Mouse (Mus musculus) cortical plate, adult 2 months (tissue): Measurements from ENCODE around the gene Sult4a1.

Source experiments
- CTCF ChIP-seq: fragments of 200-500 bp; IDR thresholded peaks from 2 replicates; pipeline ENCODE4 v1.5.1; 2011; ENCODE audit warnings: mild to moderate bottlenecking, control low read depth, low read length; ENCODE audit not compliant: insufficient read depth; ENCODE audit errors: extremely low read depth
- POLR2A ChIP-seq: fragments of 200-500 bp; IDR thresholded peaks from 2 replicates; pipeline ENCODE4 v1.6.1; 2011; ENCODE audit warnings: mild to moderate bottlenecking, low read length, control low read depth; ENCODE audit not compliant: insufficient read depth; ENCODE audit errors: extremely low read depth

GRCm38 (mm10) chr15:84140929-84141328, 35.4 kb upstream of the Sult4a1 start:
- TF ChIP-seq CTCF (no peak), POLR2A (no peak)
